Mouse (Mus musculus) erythroblast, embryonic 14.5 days (primary cell): ENCODE results near the gene Rnase10.

ENCODE experiments used
- GATA1 ChIP-seq: IDR thresholded peaks from 2 replicates; pipeline ENCODE4 v1.6.1; 2012; ENCODE audit warnings: low read length, inconsistent platforms, mixed read lengths
- TAL1 ChIP-seq: IDR thresholded peaks from 3 replicates; pipeline ENCODE4 v1.6.1; 2012; ENCODE audit warnings: low read length, inconsistent platforms, mixed read lengths

DNA sequence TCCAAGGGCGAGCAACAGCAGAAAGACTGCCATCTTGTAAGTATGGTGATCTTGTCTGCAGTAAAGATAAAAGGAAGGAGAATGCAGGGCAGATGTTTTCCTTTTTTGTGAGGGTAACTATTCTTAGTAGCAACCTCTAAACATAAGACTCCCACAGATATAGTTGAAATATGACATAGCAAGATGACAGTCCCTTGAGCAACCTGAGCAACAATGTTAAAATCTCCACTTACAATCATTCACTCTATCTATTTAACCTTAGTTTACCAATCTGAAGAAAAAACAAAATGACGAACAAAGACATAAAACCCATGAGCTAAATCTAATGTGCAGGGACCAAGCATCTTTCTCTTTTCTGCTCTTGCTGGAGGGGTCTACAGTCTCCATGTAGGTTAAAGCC lies 42.5 kb downstream of the Rnase10 start, which contains the start of gene Rnase11:
- TF ChIP-seq TAL1 (no peak), GATA1 (no peak)
